Mouse (Mus musculus) embryo, embryonic 9.5 days (tissue): ENCODE measurements at regions not wholly inside any gene's neighbourhood (a gene's known extent, or its start where the extent isn't known, plus 50 kb on each side); places are given as distances from the start of the nearest gene placed in this dataset.
A peak's percentile ranks its signal among the peaks of the same experiment; 100 is the strongest.

Experiments used
- DNase-seq: peaks from one replicate; pipeline ENCODE4 v3.0.0-alpha.2; 2017; ENCODE audit errors: extremely low spot score

- no peak for DNase-seq
Measured at GRCm38 (mm10) chr2:30525295-30525694, 51.3 kb upstream of the Ier5l start.

GRCm38 (mm10) chr2:30525831-30526230, 51.8 kb upstream of the Ier5l start:
- DNase-seq: no peak

- DNase-seq: no peak
Measured at GRCm38 (mm10) chr2:30527495-30527894, 53.5 kb upstream of the Ier5l start.

GRCm38 (mm10) chr2:30532948-30533347, 58.9 kb upstream of the Ier5l start:
- DNase-seq: no peak

GRCm38 (mm10) chr2:30533367-30533766, 59.3 kb upstream of the Ier5l start:
- DNase-seq: no peak

- DNase-seq: no peak
Measured at GRCm38 (mm10) chr2:30534485-30534884, 60.4 kb upstream of the Cstad start.

- no peak for DNase-seq
Measured at GRCm38 (mm10) chr2:30539305-30539704, 55.5 kb upstream of the Cstad start.

- no peak for DNase-seq
Measured at GRCm38 (mm10) chr2:30541541-30541940, 53.3 kb upstream of the Cstad start.

GRCm38 (mm10) chr2:30544782-30545435, 49.9 kb upstream of the Cstad start:
- DNase-seq: peak; percentile 98
